Mouse (Mus musculus): ENCODE measurements around the gene Pold1. TPM values are rescaled to one million over a fixed set of nuclear protein-coding genes. Genes with fewer than 3 reads are reported as not detected.

Gene Pold1
- total RNA-seq, 1 experiment, result 108 TPM

- no peak for DNase-seq (ENCODE audit: low read depth, low spot score)
- H3K27ac ChIP-seq (ENCODE audit: insufficient read depth, low read depth, low read length, poor library complexity, severe bottlenecking), result no peak overlapping the region
Measured at GRCm38 (mm10) chr7:44507491-44507890, 41.2 kb downstream of the Pold1 start.

GRCm38 (mm10) chr7:44501563-44502115 lies 47.0 kb downstream of the Pold1 start:
- Histone ChIP-seq H3K36me3 (ENCODE audit: control insufficient read depth, insufficient read depth, low read length, poor library complexity, severe bottlenecking) (no peaks in the 10 kb centered on the region), H3K9ac (ENCODE audit: insufficient read depth, low read depth, low read length, poor library complexity, severe bottlenecking) (no peak overlapping the region), H3K27ac (ENCODE audit: insufficient read depth, low read depth, low read length, poor library complexity, severe bottlenecking) (no peak overlapping the region), H3K4me1 (ENCODE audit: control insufficient read depth in 2 of 2, insufficient read depth in 2 of 2, low read length in 2 of 2, poor library complexity in 1 of 2) (peaks cover 9 to 22% of the 10 kb centered on the region in 2 experiments; a peak in 3 of 4 replicates), H3K9me3 (ENCODE audit: control insufficient read depth, insufficient read depth, low read depth, low read length) (no peaks in the 10 kb centered on the region), H3K4me3 (ENCODE audit: insufficient read depth in 1 of 2, low read depth in 1 of 2, low read length in 2 of 2, poor library complexity in 1 of 2, severe bottlenecking in 1 of 2) (no peak overlapping the region)
- peak; percentile 77 for DNase-seq (ENCODE audit: low read depth, low spot score)
- in situ Hi-C loops (cut with MboI; ENCODE audit: low sequenced_read_pairs in 2 of 2, unreplicated experiment in 2 of 2), result no loop called here
- TF ChIP-seq CHD2 (IDR thresholded peaks at IDR 0.05; ENCODE audit: low read depth, low read length), result no peak

More at GRCm38 (mm10) chr7:44507491-44507890, 41.2 kb downstream of the Pold1 start:
- H3K9ac ChIP-seq (ENCODE audit: insufficient read depth, low read depth, low read length, poor library complexity, severe bottlenecking), result no peak overlapping the region
- no peaks in the 10 kb centered on the region for H3K9me3 ChIP-seq (ENCODE audit: control insufficient read depth, insufficient read depth, low read depth, low read length)
- H3K36me3 ChIP-seq (ENCODE audit: control insufficient read depth, insufficient read depth, low read length, poor library complexity, severe bottlenecking), result no peaks in the 10 kb centered on the region
- peaks cover 0 to 2% of the 10 kb centered on the region in 2 experiments; a peak in 1 of 4 replicates for H3K4me1 ChIP-seq (ENCODE audit: control insufficient read depth in 2 of 2, insufficient read depth in 2 of 2, low read length in 2 of 2, poor library complexity in 1 of 2)
- no peak overlapping the region for H3K4me3 ChIP-seq (ENCODE audit: insufficient read depth in 1 of 2, low read depth in 1 of 2, low read length in 2 of 2, poor library complexity in 1 of 2, severe bottlenecking in 1 of 2)
- in situ Hi-C loops (cut with MboI; ENCODE audit: low sequenced_read_pairs in 2 of 2, unreplicated experiment in 2 of 2), result no loop called here
- TF ChIP-seq CHD2 (IDR thresholded peaks at IDR 0.05; ENCODE audit: low read depth, low read length) (no peak), HCFC1 (IDR thresholded peaks at IDR 0.05; ENCODE audit: borderline replicate concordance, insufficient read depth, low read length) (no peak), ZNF384 (IDR thresholded peaks at IDR 0.05; ENCODE audit: low read depth, low read length) (no peak), MAFK (IDR thresholded peaks at IDR 0.05; ENCODE audit: insufficient read depth, low read depth, low read length) (no peak), ZC3H11A (IDR thresholded peaks at IDR 0.05; ENCODE audit: borderline replicate concordance, low read depth, low read length) (no peak)

- TF ChIP-seq ZNF384 (IDR thresholded peaks at IDR 0.05; ENCODE audit: low read depth, low read length), result no peak
- no peak for TF ChIP-seq MAFK (IDR thresholded peaks at IDR 0.05; ENCODE audit: insufficient read depth, low read depth, low read length)
- TF ChIP-seq HCFC1 (IDR thresholded peaks at IDR 0.05; ENCODE audit: borderline replicate concordance, insufficient read depth, low read length), result no peak
- no peak for TF ChIP-seq ZC3H11A (IDR thresholded peaks at IDR 0.05; ENCODE audit: borderline replicate concordance, low read depth, low read length)
- no peak for TF ChIP-seq CHD2 (IDR thresholded peaks at IDR 0.05; ENCODE audit: low read depth, low read length)
- Histone ChIP-seq H3K27ac (ENCODE audit: insufficient read depth, low read depth, low read length, poor library complexity, severe bottlenecking) (no peak overlapping the region), H3K36me3 (ENCODE audit: control insufficient read depth, insufficient read depth, low read length, poor library complexity, severe bottlenecking) (no peaks in the 10 kb centered on the region), H3K4me3 (ENCODE audit: insufficient read depth in 1 of 2, low read depth in 1 of 2, low read length in 2 of 2, poor library complexity in 1 of 2, severe bottlenecking in 1 of 2) (peak overlapping the region in 1 of 2 experiments; percentile 39; a peak in 1 of 4 replicates), H3K4me1 (ENCODE audit: control insufficient read depth in 2 of 2, insufficient read depth in 2 of 2, low read length in 2 of 2, poor library complexity in 1 of 2) (peaks cover 9 to 21% of the 10 kb centered on the region in 2 experiments; a peak in 3 of 4 replicates), H3K9me3 (ENCODE audit: control insufficient read depth, insufficient read depth, low read depth, low read length) (no peaks in the 10 kb centered on the region), H3K9ac (ENCODE audit: insufficient read depth, low read depth, low read length, poor library complexity, severe bottlenecking) (0 out of 2 replicates have a peak overlapping the region, but pooled peaks have one; percentile 35)
- in situ Hi-C loops (cut with MboI; ENCODE audit: low sequenced_read_pairs in 2 of 2, unreplicated experiment in 2 of 2), result no loop called here
- DNase-seq (ENCODE audit: low read depth, low spot score), result no peak
Measured at GRCm38 (mm10) chr7:44500046-44500445, 48.6 kb downstream of the Pold1 start.

- in situ Hi-C loops (cut with MboI; ENCODE audit: low sequenced_read_pairs in 2 of 2, unreplicated experiment in 2 of 2), result no loop called here
- H3K9ac ChIP-seq (ENCODE audit: insufficient read depth, low read depth, low read length, poor library complexity, severe bottlenecking), result no peak overlapping the region
- H3K36me3 ChIP-seq (ENCODE audit: control insufficient read depth, insufficient read depth, low read length, poor library complexity, severe bottlenecking), result peaks cover 2% of the 10 kb centered on the region; the same call in 1 of the 2 replicates
- no peak overlapping the region for H3K4me3 ChIP-seq (ENCODE audit: insufficient read depth in 1 of 2, low read depth in 1 of 2, low read length in 2 of 2, poor library complexity in 1 of 2, severe bottlenecking in 1 of 2)
- no peaks in the 10 kb centered on the region for H3K9me3 ChIP-seq (ENCODE audit: control insufficient read depth, insufficient read depth, low read depth, low read length)
- H3K27ac ChIP-seq (ENCODE audit: insufficient read depth, low read depth, low read length, poor library complexity, severe bottlenecking), result no peak overlapping the region
- no peak for TF ChIP-seq HCFC1 (IDR thresholded peaks at IDR 0.05; ENCODE audit: borderline replicate concordance, insufficient read depth, low read length)
- no peak for TF ChIP-seq MAFK (IDR thresholded peaks at IDR 0.05; ENCODE audit: insufficient read depth, low read depth, low read length)
- TF ChIP-seq ZNF384 (IDR thresholded peaks at IDR 0.05; ENCODE audit: low read depth, low read length), result no peak
- TF ChIP-seq ZC3H11A (IDR thresholded peaks at IDR 0.05; ENCODE audit: borderline replicate concordance, low read depth, low read length), result no peak
- TF ChIP-seq CHD2 (IDR thresholded peaks at IDR 0.05; ENCODE audit: low read depth, low read length), result no peak
- no peak for DNase-seq (ENCODE audit: low read depth, low spot score)
- H3K4me1 ChIP-seq (ENCODE audit: control insufficient read depth in 2 of 2, insufficient read depth in 2 of 2, low read length in 2 of 2, poor library complexity in 1 of 2), result peaks cover 9 to 24% of the 10 kb centered on the region in 2 experiments; a peak in 3 of 4 replicates
Measured at GRCm38 (mm10) chr7:44498922-44499321, 49.7 kb downstream of the Pold1 start.
